Mouse (Mus musculus) intestine, postnatal 0 days (tissue): ENCODE data around the gene Mat2a. TPM values are rescaled to one million over a fixed set of nuclear protein-coding genes. Genes with fewer than 3 reads are reported as not detected.
A peak's percentile ranks its signal among the peaks of the same experiment; 100 is the strongest.
"Not testable (repeated sequence)": the region's sequence is repeated elsewhere in the genome, so short reads cannot be mapped to it uniquely, and the experiment has no call there.

Experiments used
- ATAC-seq: fragments of 200-750 bp; cut with Nextera tagmentation; 2 replicates; pipeline ENCODE4 v1.8.0; 2017; ENCODE audit warnings: mild to moderate bottlenecking, moderate TSS enrichment, moderate library complexity
- H3K27ac ChIP-seq: fragments of 300-500 bp; sonication (generic); 2 replicates; pipeline ENCODE4 v1.5.1; 2014; ENCODE audit warnings: mild to moderate bottlenecking, low read depth, low read length, moderate library complexity
- H3K27me3 ChIP-seq: fragments of 300-500 bp; sonication (generic); replicated peaks from 2 replicates; pipeline ENCODE4 v1.6.1; 2014; ENCODE audit warnings: low read length, mixed read lengths; ENCODE audit not compliant: control insufficient read depth, insufficient read depth
- H3K36me3 ChIP-seq: fragments of 300-500 bp; sonication (generic); 2 replicates; pipeline ENCODE4 v1.6.1; 2014; ENCODE audit warnings: mild to moderate bottlenecking, moderate library complexity; ENCODE audit not compliant: control insufficient read depth, insufficient read depth
- H3K4me1 ChIP-seq: fragments of 300-500 bp; sonication (generic); replicated peaks from 2 replicates; pipeline ENCODE4 v1.6.1; 2014; ENCODE audit warnings: antibody characterized with exemption, low read length, mixed read lengths; ENCODE audit not compliant: control insufficient read depth, insufficient read depth
- H3K4me2 ChIP-seq: fragments of 300-500 bp; sonication (generic); replicated peaks from 2 replicates; pipeline ENCODE4 v1.6.1; 2014; ENCODE audit warnings: low read depth, mild to moderate bottlenecking, moderate library complexity
- H3K4me3 ChIP-seq: fragments of 300-500 bp; sonication (generic); 2 replicates; pipeline ENCODE4 v1.5.1; 2014; ENCODE audit warnings: low read depth, low read length
- H3K9ac ChIP-seq: fragments of 300-500 bp; sonication (generic); 2 replicates; pipeline ENCODE4 v1.6.1; 2014; ENCODE audit warnings: mild to moderate bottlenecking, low read depth, low read length
- H3K9me3 ChIP-seq: fragments of 300-500 bp; sonication (generic); 2 replicates; pipeline ENCODE4 v1.6.1; 2016; ENCODE audit warnings: mixed run types; ENCODE audit not compliant: control insufficient read depth
- CTCF ChIP-seq: sonication (generic); IDR thresholded peaks from 2 replicates; pipeline ENCODE4 v1.5.1; 2016; ENCODE audit warnings: low read depth, mild to moderate bottlenecking, control low read depth, antibody characterized with exemption, moderate library complexity
- WGBS: fragments of 180-500 bp; shearing (Covaris S2); extraction: QIAGEN DNeasy Blood & Tissue Kit; methylation state at CpG from one replicate; pipeline ENCODE4 v1.1.7; 2014; 5-methylcytosine and 5-hydroxymethylcytosine counted together
- polyA plus RNA-seq: library from polyadenylated mRNA; unstranded; fragments of >200 nt; fragmentation: Nextera tagmentation; extraction: Ambion mirVana; gene quantifications from 2 replicates; pipeline ENCODE4 v1.2.1, GENCODE M21; 2015

Mat2a gene
- polyA plus RNA-seq, 1 experiment from 2014 or later = 120 TPM

GRCm38 (mm10) chr6:72480422-72480702, 41.0 kb upstream of the Mat2a start:
- no peak for ATAC-seq
- TF ChIP-seq CTCF = no peak
- Histone ChIP-seq H3K9ac (no peak overlapping the region), H3K4me2 (no peak overlapping the region), H3K27ac (no peak overlapping the region), H3K4me1 (no peaks in the 10 kb centered on the region), H3K4me3 (no peak overlapping the region), H3K36me3 (no peaks in the 10 kb centered on the region), H3K9me3 (no peaks in the 10 kb centered on the region), H3K27me3 (no peaks in the 10 kb centered on the region)
- 62% methylated on average over 2 of the region's 2 CpGs for WGBS

- no peaks in the 10 kb centered on the region for H3K9me3 ChIP-seq
- H3K4me3 ChIP-seq = no peak overlapping the region
- H3K9ac ChIP-seq = no peak overlapping the region
- 0 out of 2 replicates have a peak, but pooled peaks have one; percentile 16 for ATAC-seq
- H3K4me1 ChIP-seq = no peaks in the 10 kb centered on the region
- 52% methylated on average over 12 of the region's 12 CpGs for WGBS
- H3K4me2 ChIP-seq = no peak overlapping the region
- H3K27me3 ChIP-seq = no peaks in the 10 kb centered on the region
- H3K27ac ChIP-seq = no peak overlapping the region
- TF ChIP-seq CTCF = no peak
- H3K36me3 ChIP-seq = no peaks in the 10 kb centered on the region
Observed at GRCm38 (mm10) chr6:72479645-72480421, 40.5 kb upstream of the Mat2a start.

- not testable (repeated sequence) for H3K4me3 ChIP-seq, H3K27ac ChIP-seq, H3K9me3 ChIP-seq, ATAC-seq, H3K9ac ChIP-seq, H3K36me3 ChIP-seq, H3K4me1 ChIP-seq, H3K27me3 ChIP-seq, H3K4me2 ChIP-seq
- 85% methylated on average over 3 of the region's 3 CpGs for WGBS
Observed at GRCm38 (mm10) chr6:72478691-72479090, 39.3 kb upstream of the Mat2a start.

GRCm38 (mm10) chr6:72477621-72478020, 38.3 kb upstream of the Mat2a start:
- Histone ChIP-seq H3K9me3 (no peaks in the 10 kb centered on the region), H3K4me2 (no peak overlapping the region), H3K27ac (no peak overlapping the region), H3K4me1 (no peaks in the 10 kb centered on the region), H3K36me3 (no peaks in the 10 kb centered on the region), H3K27me3 (no peaks in the 10 kb centered on the region), H3K4me3 (no peak overlapping the region), H3K9ac (no peak overlapping the region)
- 83% methylated on average over 3 of the region's 3 CpGs for WGBS
- TF ChIP-seq CTCF = no peak
- no peak for ATAC-seq

GRCm38 (mm10) chr6:72476836-72477235, 37.5 kb upstream of the Mat2a start:
- no peaks in the 10 kb centered on the region for H3K4me1 ChIP-seq
- no peak overlapping the region for H3K4me3 ChIP-seq
- no peak overlapping the region for H3K4me2 ChIP-seq
- 84% methylated on average over 5 of the region's 5 CpGs for whole genome bisulfite sequencing
- H3K36me3 ChIP-seq = no peaks in the 10 kb centered on the region
- no peak for TF ChIP-seq CTCF
- no peak for ATAC-seq
- H3K9ac ChIP-seq = no peak overlapping the region
- H3K9me3 ChIP-seq = no peaks in the 10 kb centered on the region
- H3K27ac ChIP-seq = no peak overlapping the region
- no peaks in the 10 kb centered on the region for H3K27me3 ChIP-seq

GRCm38 (mm10) chr6:72475221-72475985, 36.0 kb upstream of the Mat2a start:
- Histone ChIP-seq H3K4me2 (no peak overlapping the region), H3K9me3 (no peaks in the 10 kb centered on the region), H3K27ac (no peak overlapping the region), H3K4me1 (no peaks in the 10 kb centered on the region), H3K4me3 (no peak overlapping the region), H3K27me3 (no peaks in the 10 kb centered on the region), H3K36me3 (no peaks in the 10 kb centered on the region), H3K9ac (no peak overlapping the region)
- ATAC-seq = no peak
- WGBS = 71% methylated on average over 4 of the region's 4 CpGs
- TF ChIP-seq CTCF = no peak
